In genomic region chr5:41761509-41762140, GRCm38 (mm10) we compare ENCODE assay signal across 9 mouse cellular contexts. TPM values are rescaled to one million over a fixed set of nuclear protein-coding genes. Genes with fewer than 3 reads are reported as not detected.
A peak's percentile ranks its signal among the peaks of the same experiment; 100 is the strongest.
DNase-seq lines count a peak whose midpoint lies in the region; ATAC-seq lines count a peak whose summit lies in the region.
"Had no signal": no experiment of that assay in that cellular context is flagged by ENCODE, and none has a peak within 500 bp of the region (broad histone marks: within the 10 kb centered on the region; RNA-seq: fewer than 3 reads in every experiment).

No protein-coding gene starts in this region.

- no peaks in the 10 kb centered on the region for H3K36me3 ChIP-seq in heart, embryonic 14.5 days (ENCODE audit: control insufficient read depth, insufficient read depth, low read length)
- H3K36me3 ChIP-seq in embryonic facial prominence, embryonic 10.5 days (replicated peaks) = no peaks in the 10 kb centered on the region
- no peaks in the 10 kb centered on the region for H3K36me3 ChIP-seq in intestine, embryonic 15.5 days
- H3K36me3 ChIP-seq in midbrain, embryonic 14.5 days (ENCODE audit: control insufficient read depth, insufficient read depth, low read length) = no peaks in the 10 kb centered on the region

- H3K4me2 ChIP-seq in heart, embryonic 14.5 days (ENCODE audit: low read length) = peak overlapping the region; percentile 30; the same call in 1 of the 2 replicates
- H3K4me2 ChIP-seq in intestine, embryonic 15.5 days (replicated peaks) = peak overlapping the region; percentile 80
- H3K4me2 ChIP-seq in midbrain, embryonic 14.5 days (ENCODE audit: low read length) = peak overlapping the region; percentile 10; the same call in 1 of the 2 replicates

- H3K9me3 ChIP-seq in heart, embryonic 14.5 days (ENCODE audit: control insufficient read depth, low read length) = no peaks in the 10 kb centered on the region
- no peaks in the 10 kb centered on the region for H3K9me3 ChIP-seq in embryonic facial prominence, embryonic 10.5 days
- no peaks in the 10 kb centered on the region for H3K9me3 ChIP-seq in intestine, embryonic 15.5 days
- H3K9me3 ChIP-seq in midbrain, embryonic 14.5 days (ENCODE audit: control insufficient read depth, low read length) = no peaks in the 10 kb centered on the region

- peaks cover 4 to 14% of the 10 kb centered on the region in 2 experiments; a peak in 1 of 4 replicates for H3K4me1 ChIP-seq in heart, embryonic 14.5 days (ENCODE audit: control insufficient read depth in 2 of 2, insufficient read depth in 2 of 2, low read length in 2 of 2)
- peaks cover 32% of the 10 kb centered on the region for H3K4me1 ChIP-seq in embryonic facial prominence, embryonic 10.5 days
- H3K4me1 ChIP-seq in intestine, embryonic 15.5 days (replicated peaks) = peaks cover 16% of the 10 kb centered on the region
- H3K4me1 ChIP-seq in midbrain, embryonic 14.5 days (ENCODE audit: control insufficient read depth, insufficient read depth, low read length) = peaks cover 15% of the 10 kb centered on the region

- ATAC-seq in heart, embryonic 14.5 days (ENCODE audit: insufficient number of reproducible peaks, insufficient read depth, low FRiP score, low read depth) = no peak
- ATAC-seq in intestine, embryonic 15.5 days = no peak
- no peak for ATAC-seq in midbrain, embryonic 14.5 days (ENCODE audit: low FRiP score, low TSS enrichment)

- peak overlapping the region in 1 of 2 experiments; percentile 21; a peak in 2 of 4 replicates for H3K4me3 ChIP-seq in heart, embryonic 14.5 days (ENCODE audit: control insufficient read depth in 1 of 2, insufficient read depth in 1 of 2, low read depth in 1 of 2, low read length in 2 of 2)
- peak overlapping the region; percentile 61 for H3K4me3 ChIP-seq in embryonic facial prominence, embryonic 10.5 days
- H3K4me3 ChIP-seq in intestine, embryonic 15.5 days (replicated peaks) = peak overlapping the region; percentile 54
- peak overlapping the region; percentile 7; the same call in 1 of the 2 replicates for H3K4me3 ChIP-seq in midbrain, embryonic 14.5 days (replicated peaks; ENCODE audit: low read depth, low read length)

- no peak for DNase-seq in heart, adult 9 months (ENCODE audit: low spot score in 2 of 2)
- DNase-seq in embryonic facial prominence, embryonic 10.5 days (ENCODE audit: low spot score) = peak; percentile 55
- DNase-seq in midbrain, embryonic 14.5 days = no peak
- DNase-seq in yolk sac, embryonic 10.5 days (ENCODE audit: low spot score) = no peak
- no peak for DNase-seq in right cerebral cortex, adult 2 months (ENCODE audit: low spot score in 2 of 2)
- no peak for DNase-seq in thymus, postnatal 36 days
- DNase-seq: thymus, postnatal 14 days had no signal

- WGBS in heart, embryonic 14.5 days = under 1% methylated on average over 56 of the region's 56 CpGs
- under 1% methylated on average over 56 of the region's 56 CpGs for WGBS in embryonic facial prominence, embryonic 10.5 days
- WGBS in intestine, embryonic 15.5 days = 3% methylated on average over 55 of the region's 56 CpGs
- under 1% methylated on average over 56 of the region's 56 CpGs for WGBS in midbrain, embryonic 14.5 days

- peaks cover 95% of the 10 kb centered on the region for H3K27me3 ChIP-seq in heart, embryonic 14.5 days (ENCODE audit: control insufficient read depth, insufficient read depth, low read length)
- peaks cover 100% of the 10 kb centered on the region for H3K27me3 ChIP-seq in embryonic facial prominence, embryonic 10.5 days (replicated peaks; ENCODE audit: low read depth, poor library complexity, severe bottlenecking)
- H3K27me3 ChIP-seq in intestine, embryonic 15.5 days (replicated peaks) = peaks cover 77% of the 10 kb centered on the region
- peaks cover 93% of the 10 kb centered on the region for H3K27me3 ChIP-seq in midbrain, embryonic 14.5 days (ENCODE audit: control insufficient read depth, insufficient read depth, low read length)

- H3K27ac ChIP-seq in heart, embryonic 14.5 days (replicated peaks in 1 of 2; ENCODE audit: control insufficient read depth in 1 of 2, insufficient read depth in 1 of 2, low read depth in 2 of 2, low read length in 2 of 2) = no peak overlapping the region
- H3K27ac ChIP-seq in embryonic facial prominence, embryonic 10.5 days (replicated peaks) = 0 out of 2 replicates have a peak overlapping the region, but pooled peaks have one; percentile 14
- H3K27ac ChIP-seq in intestine, embryonic 15.5 days = no peak overlapping the region
- no peak overlapping the region for H3K27ac ChIP-seq in midbrain, embryonic 14.5 days (replicated peaks; ENCODE audit: low read depth, low read length)

- H3K9ac ChIP-seq in heart, embryonic 14.5 days (ENCODE audit: low read length) = no peak overlapping the region
- peak overlapping the region; percentile 23 for H3K9ac ChIP-seq in intestine, embryonic 15.5 days
- no peak overlapping the region for H3K9ac ChIP-seq in midbrain, embryonic 14.5 days (replicated peaks; ENCODE audit: low read length)

RNA-seq across cellular contexts. Expression of gene Nkx3-2, which starts 2.7 kb away (rescaled TPM):
- not detected in 2 replicates for polyA plus RNA-seq in heart, embryonic 14.5 days (2014; fragmentation: Nextera tagmentation; extraction: Ambion mirVana)
- 1.9 and 2.2 TPM in 2 replicates for polyA plus RNA-seq in embryonic facial prominence, embryonic 10.5 days (2016; fragmentation: Nextera tagmentation; extraction: Ambion mirVana)
- 2.6 and 2.9 TPM in 2 replicates for polyA plus RNA-seq in intestine, embryonic 15.5 days (2015; fragmentation: Nextera tagmentation; extraction: Ambion mirVana)
- not detected in 2 replicates for polyA plus RNA-seq in midbrain, embryonic 14.5 days (2014; fragmentation: Nextera tagmentation; extraction: Ambion mirVana)

RNA-seq across cellular contexts. Expression of gene Rab28, which starts 53.7 kb away (rescaled TPM):
- polyA plus RNA-seq in heart, embryonic 14.5 days (2014; fragmentation: Nextera tagmentation; extraction: Ambion mirVana) = 46.3 and 51.0 TPM in 2 replicates
- 66.5 and 67.6 TPM in 2 replicates for polyA plus RNA-seq in embryonic facial prominence, embryonic 10.5 days (2016; fragmentation: Nextera tagmentation; extraction: Ambion mirVana)
- 55.5 and 58.8 TPM in 2 replicates for polyA plus RNA-seq in intestine, embryonic 15.5 days (2015; fragmentation: Nextera tagmentation; extraction: Ambion mirVana)
- polyA plus RNA-seq in midbrain, embryonic 14.5 days (2014; fragmentation: Nextera tagmentation; extraction: Ambion mirVana) = 68.4 and 76.1 TPM in 2 replicates

Comparison
In these comparisons a context has a peak if more than half of its experiments do, and no peak if none do; other contexts are left out.
1. H3K4me2 ChIP-seq: peak in every context shown above with its lines; median percentile 80 in intestine, embryonic 15.5 days; 30 in heart, embryonic 14.5 days; 10 in midbrain, embryonic 14.5 days.